Mouse (Mus musculus): Measurements from ENCODE around the gene Nanp. TPM values are rescaled to one million over a fixed set of nuclear protein-coding genes. Genes with fewer than 3 reads are reported as not detected.

Gene Nanp
- polyA plus RNA-seq, 1 experiment from 2014 or later: 38.3 TPM

DNA sequence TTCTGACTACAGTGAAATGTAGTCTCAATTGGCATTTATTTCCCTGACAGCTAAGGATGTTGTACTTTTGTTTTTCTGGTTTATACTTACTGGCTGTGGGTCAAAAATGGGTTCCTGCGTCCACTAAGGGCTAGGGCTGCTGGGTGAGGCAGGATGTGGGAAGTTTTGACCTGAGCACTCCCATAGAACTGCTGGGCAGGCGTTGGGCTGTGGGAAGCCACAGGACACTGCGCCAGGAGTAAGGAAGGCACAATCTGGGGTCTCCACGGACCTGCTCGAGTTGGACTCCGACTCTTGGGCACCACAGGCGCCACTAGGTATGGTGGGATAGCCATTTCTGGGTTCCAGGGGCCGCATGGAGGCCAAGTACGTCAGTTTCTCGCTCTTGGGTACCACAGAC, 18.0 kb downstream of the Nanp start:
- Histone ChIP-seq H3K4me2 (ENCODE audit: low read length) (no peak overlapping the region), H3K36me3 (ENCODE audit: control insufficient read depth, insufficient read depth, low read length) (no peaks in the 10 kb centered on the region), H3K9ac (ENCODE audit: low read length) (no peak overlapping the region), H3K27me3 (replicated peaks; ENCODE audit: control insufficient read depth, insufficient read depth, low read length) (no peaks in the 10 kb centered on the region), H3K4me1 (ENCODE audit: control insufficient read depth, insufficient read depth, low read length) (no peaks in the 10 kb centered on the region), H3K9me3 (replicated peaks; ENCODE audit: control insufficient read depth, low read length) (no peaks in the 10 kb centered on the region), H3K4me3 (ENCODE audit: low read depth, low read length) (no peak overlapping the region), H3K27ac (ENCODE audit: low read depth, low read length) (no peak overlapping the region)
- 91% methylated on average over 10 of the region's 10 CpGs for WGBS
- ATAC-seq: no peak
- DNase-seq (ENCODE audit: low spot score): no peak

DNA sequence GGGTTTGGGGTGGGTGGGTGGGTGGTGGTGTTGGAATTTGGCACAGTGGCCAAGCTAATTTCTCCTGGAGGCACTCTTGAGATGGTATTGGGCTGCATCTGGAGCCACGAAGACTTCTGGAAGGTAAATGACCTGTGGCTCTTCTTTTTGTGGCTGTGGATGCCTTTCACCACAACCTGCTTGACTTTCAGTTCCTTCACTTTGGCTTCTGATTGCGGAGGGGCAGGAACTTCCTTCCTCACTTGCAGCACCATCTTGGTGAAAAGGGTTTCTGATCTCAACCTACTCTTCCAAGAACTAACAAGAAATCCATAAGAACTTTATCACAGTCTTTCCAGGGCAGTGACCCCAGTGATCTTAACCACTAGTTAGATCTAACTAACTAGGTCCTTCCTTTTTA, 23.9 kb downstream of the Nanp start:
- Histone ChIP-seq H3K9ac (ENCODE audit: low read length) (no peak overlapping the region), H3K4me3 (ENCODE audit: low read depth, low read length) (no peak overlapping the region), H3K4me1 (ENCODE audit: control insufficient read depth, insufficient read depth, low read length) (no peaks in the 10 kb centered on the region), H3K4me2 (ENCODE audit: low read length) (no peak overlapping the region), H3K9me3 (replicated peaks; ENCODE audit: control insufficient read depth, low read length) (no peaks in the 10 kb centered on the region), H3K27ac (ENCODE audit: low read depth, low read length) (no peak overlapping the region), H3K36me3 (ENCODE audit: control insufficient read depth, insufficient read depth, low read length) (no peaks in the 10 kb centered on the region), H3K27me3 (replicated peaks; ENCODE audit: control insufficient read depth, insufficient read depth, low read length) (no peaks in the 10 kb centered on the region)
- ATAC-seq (no peak), DNase-seq (ENCODE audit: low spot score) (no peak)
- 81% methylated on average over 2 of the region's 2 CpGs for whole genome bisulfite sequencing

DNA sequence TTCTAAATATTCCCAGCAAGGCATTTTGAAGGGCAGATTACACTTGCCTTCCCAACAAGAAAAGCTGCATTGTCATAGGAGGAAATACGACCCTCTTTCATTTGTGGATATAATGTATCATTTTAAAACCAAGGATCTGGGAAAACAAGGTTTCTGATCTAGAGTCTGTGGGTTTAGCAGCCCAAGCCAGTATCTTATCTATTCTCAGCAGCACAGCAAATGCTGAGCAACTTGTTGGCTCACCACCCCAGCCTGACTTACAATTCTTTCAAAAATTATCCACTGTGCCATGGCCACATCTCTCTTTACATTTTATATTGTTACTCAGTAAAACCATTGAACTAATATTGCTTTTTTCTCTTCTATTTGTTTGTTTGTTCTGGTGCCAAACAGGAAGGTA, 27.9 kb downstream of the Nanp start:
- H3K9me3 ChIP-seq (replicated peaks; ENCODE audit: control insufficient read depth, low read length): no peaks in the 10 kb centered on the region
- no peak overlapping the region for H3K4me2 ChIP-seq (ENCODE audit: low read length)
- ATAC-seq: no peak

DNA sequence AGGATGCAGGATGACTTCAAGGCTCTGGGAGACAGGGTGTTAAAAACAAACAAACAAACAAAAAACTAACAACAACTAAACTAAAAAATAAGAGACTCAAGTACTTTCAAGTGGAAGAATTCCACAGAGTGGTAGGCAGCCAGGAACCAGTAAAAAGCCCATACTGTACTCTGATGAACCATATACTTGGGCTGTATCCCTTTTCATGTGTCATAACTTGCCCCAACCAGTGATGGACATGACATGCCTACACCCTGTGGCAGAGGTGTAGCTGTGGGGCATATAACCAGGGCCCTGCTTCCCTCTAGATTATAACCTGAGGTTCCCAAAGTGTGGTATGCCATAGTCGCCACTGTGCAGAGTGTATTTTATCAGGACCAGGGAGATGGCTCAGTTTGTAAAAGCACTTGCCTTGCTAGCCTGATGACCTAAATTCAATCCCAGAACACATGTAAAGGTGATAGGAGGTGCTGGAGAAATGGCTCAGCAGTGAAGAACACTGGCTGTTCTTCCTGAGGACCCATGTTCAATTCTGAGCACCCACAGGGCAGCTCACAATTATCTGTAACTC, 29.6 kb downstream of the Nanp start:
- Histone ChIP-seq H3K27ac (ENCODE audit: low read depth, low read length) (no peak overlapping the region), H3K27me3 (replicated peaks; ENCODE audit: control insufficient read depth, insufficient read depth, low read length) (no peaks in the 10 kb centered on the region), H3K9ac (ENCODE audit: low read length) (peak overlapping the region; percentile 90), H3K4me3 (ENCODE audit: low read depth, low read length) (peak overlapping the region; percentile 67), H3K4me1 (ENCODE audit: control insufficient read depth, insufficient read depth, low read length) (peaks cover 12% of the 10 kb centered on the region), H3K36me3 (ENCODE audit: control insufficient read depth, insufficient read depth, low read length) (no peaks in the 10 kb centered on the region), H3K9me3 (replicated peaks; ENCODE audit: control insufficient read depth, low read length) (no peaks in the 10 kb centered on the region), H3K4me2 (ENCODE audit: low read length) (peak overlapping the region; percentile 66)
- 90% methylated on average over 1 of the region's 1 CpGs for WGBS
- ATAC-seq (peak; percentile 63; the same call in 1 of the 2 replicates), DNase-seq (ENCODE audit: low spot score) (no peak)

More for the DNA sequence above, 27.9 kb downstream of the Nanp start:
- Histone ChIP-seq H3K27me3 (replicated peaks; ENCODE audit: control insufficient read depth, insufficient read depth, low read length) (no peaks in the 10 kb centered on the region), H3K4me1 (ENCODE audit: control insufficient read depth, insufficient read depth, low read length) (peaks cover 12% of the 10 kb centered on the region), H3K27ac (ENCODE audit: low read depth, low read length) (no peak overlapping the region), H3K9ac (ENCODE audit: low read length) (no peak overlapping the region), H3K4me3 (ENCODE audit: low read depth, low read length) (no peak overlapping the region), H3K36me3 (ENCODE audit: control insufficient read depth, insufficient read depth, low read length) (no peaks in the 10 kb centered on the region)
- DNase-seq (ENCODE audit: low spot score): no peak
- 66% methylated on average over 1 of the region's 1 CpGs for WGBS

DNA sequence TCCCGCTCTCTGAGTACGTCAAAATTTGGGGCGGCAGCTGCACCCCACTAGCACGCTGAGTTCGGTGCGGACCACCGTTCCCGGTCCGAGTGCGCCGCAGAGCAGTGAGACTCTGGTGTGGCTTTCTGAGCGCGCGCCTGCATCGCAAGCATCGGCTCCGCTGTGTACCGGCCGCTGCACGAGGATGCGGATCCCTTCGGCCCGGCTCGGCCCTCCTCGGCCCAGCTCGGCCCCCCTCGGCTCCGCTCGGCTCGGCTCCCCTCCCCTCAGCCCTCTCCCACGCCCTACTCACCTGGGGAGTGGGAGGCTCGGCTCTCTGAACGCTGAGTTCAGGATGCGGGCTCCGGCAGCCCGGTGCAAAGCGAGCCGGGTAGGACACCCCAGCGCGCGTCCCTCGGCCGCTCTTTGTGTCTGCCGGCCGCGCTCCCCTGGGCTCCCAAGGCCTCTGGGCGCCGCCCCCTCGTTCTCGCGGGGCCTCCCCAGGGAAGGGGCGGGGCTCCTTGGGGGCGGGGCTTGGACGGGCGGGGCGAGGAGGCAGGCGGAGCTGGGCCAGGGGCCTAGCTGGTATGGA, 30.2 kb downstream of the Nanp start:
- peak overlapping the region; percentile 74 for H3K27ac ChIP-seq (ENCODE audit: low read depth, low read length)
- peak; percentile 95 for ATAC-seq

DNA sequence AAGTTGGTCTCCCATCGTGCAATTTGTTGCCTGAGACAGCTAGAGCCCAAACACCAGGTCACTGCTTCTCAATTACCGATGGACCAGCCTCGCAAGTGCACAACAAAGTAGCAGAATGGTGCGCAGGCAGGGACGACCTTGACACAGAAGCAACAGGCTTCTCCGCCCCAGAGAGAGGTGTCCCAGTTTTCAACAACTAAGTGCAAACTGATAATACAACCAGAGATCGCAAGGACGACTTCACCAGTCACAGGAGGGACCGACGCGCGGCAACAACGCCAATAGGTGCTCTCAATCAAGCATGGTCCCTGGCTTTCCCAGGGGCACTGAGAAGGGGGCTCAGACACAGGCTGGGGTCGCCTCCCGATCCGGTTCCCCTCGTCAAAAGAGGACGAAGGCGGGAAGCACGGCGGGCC, 30.7 kb downstream of the Nanp start:
- no peaks in the 10 kb centered on the region for H3K27me3 ChIP-seq (replicated peaks; ENCODE audit: control insufficient read depth, insufficient read depth, low read length)
- no peak; the same call in none of the 2 replicates for ATAC-seq

More for the DNA sequence above, 30.2 kb downstream of the Nanp start:
- H3K27me3 ChIP-seq (replicated peaks; ENCODE audit: control insufficient read depth, insufficient read depth, low read length): no peaks in the 10 kb centered on the region
- H3K9me3 ChIP-seq (replicated peaks; ENCODE audit: control insufficient read depth, low read length): no peaks in the 10 kb centered on the region
- peak overlapping the region; percentile 67 for H3K4me3 ChIP-seq (ENCODE audit: low read depth, low read length)
- peak overlapping the region; percentile 66 for H3K4me2 ChIP-seq (ENCODE audit: low read length)
- WGBS: under 1% methylated on average over 44 of the region's 57 CpGs
- no peaks in the 10 kb centered on the region for H3K36me3 ChIP-seq (ENCODE audit: control insufficient read depth, insufficient read depth, low read length)
- H3K4me1 ChIP-seq (ENCODE audit: control insufficient read depth, insufficient read depth, low read length): peaks cover 12% of the 10 kb centered on the region
- peak; percentile 84 for DNase-seq (ENCODE audit: low spot score)
- peak overlapping the region; percentile 90 for H3K9ac ChIP-seq (ENCODE audit: low read length)

DNA sequence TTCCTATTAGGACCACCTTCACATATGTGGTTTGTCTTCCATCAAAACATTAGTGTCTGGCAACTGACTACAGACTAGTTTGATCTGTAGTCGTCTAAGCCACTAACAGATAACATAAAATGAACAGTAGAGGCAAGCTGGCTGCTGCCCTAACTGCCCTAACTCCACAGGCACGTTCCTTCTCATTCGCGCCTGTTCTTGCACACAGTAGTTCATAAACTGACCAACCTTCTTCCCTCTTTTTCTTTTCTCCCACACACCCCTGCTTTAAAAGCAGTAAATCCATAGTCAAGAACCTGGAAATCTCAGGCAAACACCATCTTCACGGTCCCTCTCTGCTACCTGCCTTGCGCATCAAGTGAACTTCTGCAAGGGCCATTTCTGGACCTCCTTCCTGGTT, 31.2 kb downstream of the Nanp start:
- 42% methylated on average over 6 of the region's 6 CpGs for WGBS
- Histone ChIP-seq H3K4me3 (ENCODE audit: low read depth, low read length) (peak overlapping the region; percentile 67), H3K4me1 (ENCODE audit: control insufficient read depth, insufficient read depth, low read length) (peaks cover 12% of the 10 kb centered on the region), H3K9me3 (replicated peaks; ENCODE audit: control insufficient read depth, low read length) (no peaks in the 10 kb centered on the region), H3K27me3 (replicated peaks; ENCODE audit: control insufficient read depth, insufficient read depth, low read length) (no peaks in the 10 kb centered on the region), H3K4me2 (ENCODE audit: low read length) (peak overlapping the region; percentile 66), H3K9ac (ENCODE audit: low read length) (peak overlapping the region; percentile 90; the same call in 1 of the 2 replicates), H3K27ac (ENCODE audit: low read depth, low read length) (no peak overlapping the region), H3K36me3 (ENCODE audit: control insufficient read depth, insufficient read depth, low read length) (no peaks in the 10 kb centered on the region)
- ATAC-seq: no peak
- no peak for DNase-seq (ENCODE audit: low spot score)

More for the DNA sequence above, 30.7 kb downstream of the Nanp start:
- peak overlapping the region; percentile 74; the same call in 1 of the 2 replicates for H3K27ac ChIP-seq (ENCODE audit: low read depth, low read length)
- peak overlapping the region; percentile 90 for H3K9ac ChIP-seq (ENCODE audit: low read length)
- H3K36me3 ChIP-seq (ENCODE audit: control insufficient read depth, insufficient read depth, low read length): no peaks in the 10 kb centered on the region
- peaks cover 12% of the 10 kb centered on the region for H3K4me1 ChIP-seq (ENCODE audit: control insufficient read depth, insufficient read depth, low read length)
- under 1% methylated on average over 21 of the region's 21 CpGs for whole genome bisulfite sequencing
- no peaks in the 10 kb centered on the region for H3K9me3 ChIP-seq (replicated peaks; ENCODE audit: control insufficient read depth, low read length)
- DNase-seq (ENCODE audit: low spot score): no peak
- H3K4me3 ChIP-seq (ENCODE audit: low read depth, low read length): peak overlapping the region; percentile 67
- peak overlapping the region; percentile 66 for H3K4me2 ChIP-seq (ENCODE audit: low read length)

DNA sequence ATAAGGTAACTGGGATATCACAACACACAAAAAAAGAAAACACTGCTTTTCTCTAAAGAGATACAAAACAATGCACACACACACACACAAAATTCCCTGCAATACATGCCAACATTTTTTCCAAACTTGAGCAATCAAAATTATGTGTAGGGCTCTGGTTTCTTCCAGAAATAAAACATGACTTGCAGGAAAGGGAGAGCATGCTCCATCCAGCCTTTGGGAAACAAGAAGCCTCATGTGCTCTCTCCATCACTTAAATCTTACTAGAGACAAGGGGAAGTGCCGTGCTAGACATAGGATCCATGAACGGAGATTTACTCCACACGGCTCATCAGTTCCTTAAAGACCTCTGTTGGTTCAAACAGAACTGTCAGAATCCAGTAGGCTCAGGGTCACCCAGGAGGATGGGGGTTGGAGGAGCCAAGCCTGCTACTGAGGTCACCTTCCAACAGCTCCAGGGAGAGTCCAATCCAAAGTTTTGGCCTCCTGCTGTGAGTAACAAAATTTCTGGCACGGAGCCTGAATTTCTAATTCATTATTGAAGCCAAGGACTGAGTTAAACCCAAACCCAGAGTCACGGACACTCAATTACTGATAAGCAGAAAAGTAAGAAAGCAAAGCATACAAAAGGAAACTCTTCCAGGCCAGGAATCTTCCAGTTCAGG, 32.8 kb downstream of the Nanp start:
- WGBS: 56% methylated on average over 5 of the region's 5 CpGs

DNA sequence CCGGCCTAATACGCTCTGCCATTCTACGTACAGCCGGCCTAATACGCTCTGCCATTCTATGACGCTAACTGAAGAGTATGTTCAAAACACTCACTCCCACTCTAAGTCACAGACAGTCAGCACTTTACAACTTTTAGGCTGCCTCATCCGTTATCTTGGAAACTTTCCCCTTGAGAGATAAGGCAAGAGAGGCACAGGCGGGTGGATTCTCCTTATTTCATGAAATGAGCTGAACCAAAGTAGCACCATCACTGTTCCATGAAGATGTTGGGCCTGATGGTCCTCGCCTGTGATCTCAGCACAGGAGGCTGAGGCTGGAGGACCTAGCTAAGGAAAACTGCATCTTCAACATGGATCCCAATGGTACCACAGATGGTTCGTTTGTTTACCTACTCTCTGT, 34.8 kb downstream of the Nanp start:
- Histone ChIP-seq H3K9me3 (replicated peaks; ENCODE audit: control insufficient read depth, low read length) (no peaks in the 10 kb centered on the region), H3K4me2 (ENCODE audit: low read length) (no peak overlapping the region), H3K27ac (ENCODE audit: low read depth, low read length) (no peak overlapping the region), H3K36me3 (ENCODE audit: control insufficient read depth, insufficient read depth, low read length) (no peaks in the 10 kb centered on the region), H3K9ac (ENCODE audit: low read length) (no peak overlapping the region), H3K4me1 (ENCODE audit: control insufficient read depth, insufficient read depth, low read length) (peaks cover 8% of the 10 kb centered on the region), H3K27me3 (replicated peaks; ENCODE audit: control insufficient read depth, insufficient read depth, low read length) (no peaks in the 10 kb centered on the region), H3K4me3 (ENCODE audit: low read depth, low read length) (no peak overlapping the region)
- ATAC-seq (no peak), DNase-seq (ENCODE audit: low spot score) (no peak)
- WGBS: 96% methylated on average over 10 of the region's 10 CpGs

More for the DNA sequence above, 32.8 kb downstream of the Nanp start:
- Histone ChIP-seq H3K36me3 (ENCODE audit: control insufficient read depth, insufficient read depth, low read length) (no peaks in the 10 kb centered on the region), H3K4me2 (ENCODE audit: low read length) (no peak overlapping the region), H3K4me1 (ENCODE audit: control insufficient read depth, insufficient read depth, low read length) (peaks cover 12% of the 10 kb centered on the region), H3K9ac (ENCODE audit: low read length) (no peak overlapping the region), H3K27me3 (replicated peaks; ENCODE audit: control insufficient read depth, insufficient read depth, low read length) (no peaks in the 10 kb centered on the region), H3K4me3 (ENCODE audit: low read depth, low read length) (no peak overlapping the region), H3K27ac (ENCODE audit: low read depth, low read length) (no peak overlapping the region), H3K9me3 (replicated peaks; ENCODE audit: control insufficient read depth, low read length) (no peaks in the 10 kb centered on the region)
- no peak for DNase-seq (ENCODE audit: low spot score)
- ATAC-seq: no peak
